Mouse (Mus musculus): ENCODE results near the gene Nup160.
A peak's percentile ranks its signal among the peaks of the same experiment; 100 is the strongest.

The Nup160 gene

GRCm38 (mm10) chr2:90677007-90677406, at the start of gene Nup160:
Gene Nup160, plus strand, starts transcription at chr2:90677215.
- DNase-seq: no peak

GRCm38 (mm10) chr2:90628261-90628660, 48.8 kb upstream of the Nup160 start:
- DNase-seq: no peak

- DNase-seq: no peak
These were observed 47.5 kb upstream of the Nup160 start for GRCm38 (mm10) chr2:90629552-90629951.

- no peak for DNase-seq
These were observed 44.9 kb upstream of the Nup160 start for GRCm38 (mm10) chr2:90631938-90632733.

- DNase-seq: no peak
These were observed 42.3 kb upstream of the Nup160 start for GRCm38 (mm10) chr2:90634671-90635070.

GRCm38 (mm10) chr2:90635085-90635723, 41.8 kb upstream of the Nup160 start:
- no peak for DNase-seq

GRCm38 (mm10) chr2:90636853-90637252, 40.2 kb upstream of the Nup160 start:
- no peak for DNase-seq

- DNase-seq: no peak
These were observed 37.8 kb upstream of the Nup160 start for GRCm38 (mm10) chr2:90638986-90639746.

GRCm38 (mm10) chr2:90639747-90640699, 37.0 kb upstream of the Nup160 start:
- peak; percentile 63 for DNase-seq

- no peak for DNase-seq
These were observed 35.9 kb upstream of the Nup160 start for GRCm38 (mm10) chr2:90641007-90641709.

- no peak for DNase-seq
These were observed 35.3 kb upstream of the Nup160 start for GRCm38 (mm10) chr2:90641710-90642039.

GRCm38 (mm10) chr2:90647084-90647483, 29.9 kb upstream of the Nup160 start:
- no peak for DNase-seq

GRCm38 (mm10) chr2:90649405-90649804, 27.6 kb upstream of the Nup160 start:
- DNase-seq: no peak

- no peak for DNase-seq
These were observed 27.1 kb upstream of the Nup160 start for GRCm38 (mm10) chr2:90649965-90650364.

GRCm38 (mm10) chr2:90652101-90652500, 24.9 kb upstream of the Nup160 start:
- DNase-seq: no peak

GRCm38 (mm10) chr2:90652993-90653392, 24.0 kb upstream of the Nup160 start:
- DNase-seq: no peak

GRCm38 (mm10) chr2:90655449-90655848, 21.6 kb upstream of the Nup160 start:
- no peak for DNase-seq

GRCm38 (mm10) chr2:90658613-90659012, 18.4 kb upstream of the Nup160 start:
- no peak for DNase-seq

GRCm38 (mm10) chr2:90659016-90659415, 18.0 kb upstream of the Nup160 start:
- no peak for DNase-seq

- DNase-seq: no peak
These were observed 17.4 kb upstream of the Nup160 start for GRCm38 (mm10) chr2:90659639-90660038.

GRCm38 (mm10) chr2:90660947-90661346, 16.1 kb upstream of the Nup160 start:
- DNase-seq: no peak

GRCm38 (mm10) chr2:90661426-90661825, 15.6 kb upstream of the Nup160 start:
- peak; percentile 22 for DNase-seq

Data from kidney, postnatal 14 days (tissue).